Mouse (Mus musculus): ENCODE results near the gene Prkcq. TPM values are rescaled to one million over a fixed set of nuclear protein-coding genes. Genes with fewer than 3 reads are reported as not detected.

The Prkcq gene
- polyA plus RNA-seq, 1 experiment from 2014 or later: 20.1 TPM

DNA sequence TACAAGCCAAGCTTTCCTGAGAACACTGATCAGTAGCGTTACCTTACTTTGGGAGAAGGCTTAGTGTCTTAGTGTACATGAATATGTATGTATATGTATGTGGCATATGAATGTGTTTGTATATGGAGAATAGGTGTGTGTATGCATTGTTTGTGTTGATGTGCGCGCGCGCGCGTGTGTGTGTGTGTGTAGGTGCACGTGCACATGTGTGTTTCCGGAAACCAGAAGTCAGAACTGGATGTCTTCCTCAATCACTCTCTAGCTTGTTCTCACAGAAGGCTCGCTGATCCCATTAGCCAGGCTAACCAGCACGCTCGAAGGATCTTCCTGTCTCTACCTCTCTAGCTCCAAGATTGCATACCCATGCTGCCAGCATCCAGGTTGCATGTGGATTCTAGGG is 6.0 kb downstream of the Prkcq start:
- Histone ChIP-seq H3K36me3 (ENCODE audit: control insufficient read depth, insufficient read depth, low read length) (no peaks in the 10 kb centered on the region), H3K4me2 (ENCODE audit: low read length) (no peak overlapping the region), H3K27me3 (replicated peaks; ENCODE audit: control insufficient read depth, insufficient read depth, low read length) (no peaks in the 10 kb centered on the region; the same call in 1 of the 2 replicates), H3K9ac (ENCODE audit: low read depth, low read length) (no peak overlapping the region), H3K9me3 (ENCODE audit: control insufficient read depth, low read length) (no peaks in the 10 kb centered on the region), H3K27ac (ENCODE audit: low read depth, low read length) (no peak overlapping the region), H3K4me1 (ENCODE audit: control insufficient read depth, insufficient read depth, low read depth, low read length) (peaks cover 5% of the 10 kb centered on the region; the same call in 1 of the 2 replicates), H3K4me3 (ENCODE audit: low read length) (no peak overlapping the region)
- 93% methylated on average over 12 of the region's 12 CpGs for WGBS
- no peak for ATAC-seq

DNA sequence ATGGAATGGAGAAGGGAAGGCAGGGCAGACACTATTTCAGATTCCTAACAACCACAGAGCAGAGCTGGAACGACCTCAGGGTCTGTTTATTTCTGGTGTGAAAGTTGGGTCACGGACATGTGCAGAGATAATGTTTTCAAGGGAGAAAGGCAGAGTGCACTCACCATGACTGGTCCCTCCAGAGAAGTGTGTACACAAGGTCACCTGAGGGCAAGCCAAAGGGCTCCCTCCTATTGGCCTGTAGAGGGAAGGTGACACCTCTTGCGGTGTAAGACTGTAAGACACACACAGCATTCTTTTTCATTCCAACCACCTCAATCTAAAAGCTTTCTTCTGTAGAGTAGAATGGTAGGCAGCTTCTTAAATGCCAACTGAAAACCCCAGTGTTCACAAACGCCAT is 9.6 kb downstream of the Prkcq start:
- H3K4me2 ChIP-seq (ENCODE audit: low read length): no peak overlapping the region
- WGBS: 78% methylated on average over 4 of the region's 4 CpGs
- ATAC-seq: no peak
- H3K27ac ChIP-seq (ENCODE audit: low read depth, low read length): no peak overlapping the region
- H3K9me3 ChIP-seq (ENCODE audit: control insufficient read depth, low read length): no peaks in the 10 kb centered on the region
- H3K4me3 ChIP-seq (ENCODE audit: low read length): no peak overlapping the region
- H3K4me1 ChIP-seq (ENCODE audit: control insufficient read depth, insufficient read depth, low read depth, low read length): no peaks in the 10 kb centered on the region
- no peak overlapping the region for H3K9ac ChIP-seq (ENCODE audit: low read depth, low read length)
- no peaks in the 10 kb centered on the region for H3K27me3 ChIP-seq (replicated peaks; ENCODE audit: control insufficient read depth, insufficient read depth, low read length)
- no peaks in the 10 kb centered on the region for H3K36me3 ChIP-seq (ENCODE audit: control insufficient read depth, insufficient read depth, low read length)

DNA sequence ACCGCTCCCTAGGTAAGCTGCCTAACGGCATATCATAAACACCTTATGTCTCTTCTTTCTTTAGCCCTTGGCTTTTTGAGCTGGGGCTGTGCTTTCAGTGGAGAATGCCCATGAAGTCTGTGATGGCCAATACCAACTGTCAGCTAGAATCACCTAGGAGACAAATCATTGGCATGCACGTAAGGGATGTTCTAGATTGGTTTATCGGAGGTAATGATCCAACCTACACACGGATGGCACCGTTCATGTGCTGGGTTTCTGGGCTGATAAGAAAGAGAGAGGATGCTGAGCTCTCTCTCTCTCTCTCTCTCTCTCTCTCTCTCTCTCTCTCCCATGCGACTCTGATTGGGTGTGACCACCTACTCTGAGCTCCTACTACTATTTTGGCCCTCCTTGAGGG is 10.2 kb downstream of the Prkcq start:
- Histone ChIP-seq H3K27ac (ENCODE audit: low read depth, low read length) (no peak overlapping the region), H3K9ac (ENCODE audit: low read depth, low read length) (no peak overlapping the region), H3K4me2 (ENCODE audit: low read length) (no peak overlapping the region), H3K36me3 (ENCODE audit: control insufficient read depth, insufficient read depth, low read length) (no peaks in the 10 kb centered on the region), H3K27me3 (replicated peaks; ENCODE audit: control insufficient read depth, insufficient read depth, low read length) (no peaks in the 10 kb centered on the region), H3K4me1 (ENCODE audit: control insufficient read depth, insufficient read depth, low read depth, low read length) (no peaks in the 10 kb centered on the region), H3K4me3 (ENCODE audit: low read length) (no peak overlapping the region), H3K9me3 (ENCODE audit: control insufficient read depth, low read length) (no peaks in the 10 kb centered on the region)
- no peak for ATAC-seq
- 86% methylated on average over 7 of the region's 7 CpGs for WGBS

DNA sequence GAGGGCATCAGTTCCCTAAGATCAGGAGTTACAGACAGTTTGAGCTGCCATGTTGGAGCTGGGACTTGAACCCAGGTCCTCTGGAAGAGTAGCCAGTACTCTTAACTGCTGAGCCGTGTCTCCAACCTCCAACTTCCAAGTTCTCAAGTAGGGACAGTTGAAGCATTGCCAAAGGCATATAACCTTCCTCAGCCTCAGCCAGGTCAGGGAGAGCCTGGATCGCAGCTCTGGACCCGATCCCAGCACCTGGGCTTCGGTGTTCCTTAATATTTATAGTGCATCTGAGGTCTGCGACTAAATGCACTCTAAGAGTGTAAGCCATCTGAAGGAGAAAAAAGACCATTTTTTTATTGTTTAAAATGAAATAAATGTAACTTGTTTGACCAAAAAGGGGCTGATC is 12.1 kb downstream of the Prkcq start:
- Histone ChIP-seq H3K4me3 (ENCODE audit: low read length) (no peak overlapping the region), H3K4me2 (ENCODE audit: low read length) (no peak overlapping the region), H3K9ac (ENCODE audit: low read depth, low read length) (no peak overlapping the region), H3K36me3 (ENCODE audit: control insufficient read depth, insufficient read depth, low read length) (no peaks in the 10 kb centered on the region), H3K27me3 (replicated peaks; ENCODE audit: control insufficient read depth, insufficient read depth, low read length) (no peaks in the 10 kb centered on the region), H3K4me1 (ENCODE audit: control insufficient read depth, insufficient read depth, low read depth, low read length) (no peaks in the 10 kb centered on the region), H3K9me3 (ENCODE audit: control insufficient read depth, low read length) (no peaks in the 10 kb centered on the region), H3K27ac (ENCODE audit: low read depth, low read length) (no peak overlapping the region)
- ATAC-seq: no peak
- WGBS: 90% methylated on average over 5 of the region's 5 CpGs

GRCm38 (mm10) chr2:11186586-11186985 is 14.7 kb downstream of the Prkcq start:
- H3K36me3 ChIP-seq (ENCODE audit: control insufficient read depth, insufficient read depth, low read length): no peaks in the 10 kb centered on the region
- 95% methylated on average over 3 of the region's 3 CpGs for WGBS
- no peak for ATAC-seq

DNA sequence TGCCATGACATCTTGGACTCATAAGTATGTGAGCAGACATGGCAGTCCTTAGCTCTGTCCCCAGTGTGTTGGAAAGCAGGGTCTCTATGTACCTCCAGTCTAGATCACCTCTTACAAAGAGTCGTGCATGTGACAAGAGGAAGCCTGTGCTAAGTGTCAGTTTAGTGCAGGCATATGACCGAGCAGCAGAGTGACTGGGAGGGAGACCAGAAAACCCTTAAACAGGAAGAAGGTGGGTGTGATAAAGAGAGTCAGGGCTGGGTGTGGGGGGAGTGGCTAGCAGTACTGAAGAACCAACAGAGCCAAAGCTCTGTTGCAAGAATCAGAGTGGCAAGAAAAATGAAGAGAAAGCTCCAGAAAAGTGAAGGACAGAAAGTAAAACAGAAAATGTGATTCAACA is 15.3 kb downstream of the Prkcq start:
- Histone ChIP-seq H3K9me3 (ENCODE audit: control insufficient read depth, low read length) (no peaks in the 10 kb centered on the region), H3K27ac (ENCODE audit: low read depth, low read length) (no peak overlapping the region), H3K36me3 (ENCODE audit: control insufficient read depth, insufficient read depth, low read length) (no peaks in the 10 kb centered on the region), H3K4me1 (ENCODE audit: control insufficient read depth, insufficient read depth, low read depth, low read length) (no peaks in the 10 kb centered on the region), H3K9ac (ENCODE audit: low read depth, low read length) (no peak overlapping the region), H3K4me3 (ENCODE audit: low read length) (no peak overlapping the region), H3K27me3 (replicated peaks; ENCODE audit: control insufficient read depth, insufficient read depth, low read length) (no peaks in the 10 kb centered on the region), H3K4me2 (ENCODE audit: low read length) (no peak overlapping the region)
- WGBS: 74% methylated on average over 2 of the region's 2 CpGs
- ATAC-seq: no peak

More at GRCm38 (mm10) chr2:11186586-11186985, 14.7 kb downstream of the Prkcq start:
- Histone ChIP-seq H3K4me3 (ENCODE audit: low read length) (no peak overlapping the region), H3K4me1 (ENCODE audit: control insufficient read depth, insufficient read depth, low read depth, low read length) (no peaks in the 10 kb centered on the region), H3K27ac (ENCODE audit: low read depth, low read length) (no peak overlapping the region), H3K4me2 (ENCODE audit: low read length) (no peak overlapping the region), H3K9me3 (ENCODE audit: control insufficient read depth, low read length) (no peaks in the 10 kb centered on the region), H3K9ac (ENCODE audit: low read depth, low read length) (no peak overlapping the region), H3K27me3 (replicated peaks; ENCODE audit: control insufficient read depth, insufficient read depth, low read length) (no peaks in the 10 kb centered on the region)

- no peak overlapping the region for H3K9ac ChIP-seq (ENCODE audit: low read depth, low read length)
- 76% methylated on average over 1 of the region's 1 CpGs for WGBS
- ATAC-seq: no peak
These were observed 16.4 kb downstream of the Prkcq start for GRCm38 (mm10) chr2:11188279-11188678.

GRCm38 (mm10) chr2:11189150-11189767 is 17.4 kb downstream of the Prkcq start:
- WGBS: 87% methylated on average over 4 of the region's 4 CpGs
- H3K9me3 ChIP-seq (ENCODE audit: control insufficient read depth, low read length): no peaks in the 10 kb centered on the region
- no peaks in the 10 kb centered on the region for H3K27me3 ChIP-seq (replicated peaks; ENCODE audit: control insufficient read depth, insufficient read depth, low read length)
- no peak for ATAC-seq
- no peaks in the 10 kb centered on the region for H3K36me3 ChIP-seq (ENCODE audit: control insufficient read depth, insufficient read depth, low read length)
- no peak overlapping the region for H3K9ac ChIP-seq (ENCODE audit: low read depth, low read length)
- no peak overlapping the region for H3K4me2 ChIP-seq (ENCODE audit: low read length)
- no peak overlapping the region for H3K4me3 ChIP-seq (ENCODE audit: low read length)
- H3K27ac ChIP-seq (ENCODE audit: low read depth, low read length): no peak overlapping the region
- no peaks in the 10 kb centered on the region for H3K4me1 ChIP-seq (ENCODE audit: control insufficient read depth, insufficient read depth, low read depth, low read length)

More at GRCm38 (mm10) chr2:11188279-11188678, 16.4 kb downstream of the Prkcq start:
- Histone ChIP-seq H3K36me3 (ENCODE audit: control insufficient read depth, insufficient read depth, low read length) (no peaks in the 10 kb centered on the region), H3K27me3 (replicated peaks; ENCODE audit: control insufficient read depth, insufficient read depth, low read length) (no peaks in the 10 kb centered on the region), H3K27ac (ENCODE audit: low read depth, low read length) (no peak overlapping the region), H3K4me3 (ENCODE audit: low read length) (no peak overlapping the region), H3K9me3 (ENCODE audit: control insufficient read depth, low read length) (no peaks in the 10 kb centered on the region), H3K4me2 (ENCODE audit: low read length) (no peak overlapping the region), H3K4me1 (ENCODE audit: control insufficient read depth, insufficient read depth, low read depth, low read length) (no peaks in the 10 kb centered on the region)

DNA sequence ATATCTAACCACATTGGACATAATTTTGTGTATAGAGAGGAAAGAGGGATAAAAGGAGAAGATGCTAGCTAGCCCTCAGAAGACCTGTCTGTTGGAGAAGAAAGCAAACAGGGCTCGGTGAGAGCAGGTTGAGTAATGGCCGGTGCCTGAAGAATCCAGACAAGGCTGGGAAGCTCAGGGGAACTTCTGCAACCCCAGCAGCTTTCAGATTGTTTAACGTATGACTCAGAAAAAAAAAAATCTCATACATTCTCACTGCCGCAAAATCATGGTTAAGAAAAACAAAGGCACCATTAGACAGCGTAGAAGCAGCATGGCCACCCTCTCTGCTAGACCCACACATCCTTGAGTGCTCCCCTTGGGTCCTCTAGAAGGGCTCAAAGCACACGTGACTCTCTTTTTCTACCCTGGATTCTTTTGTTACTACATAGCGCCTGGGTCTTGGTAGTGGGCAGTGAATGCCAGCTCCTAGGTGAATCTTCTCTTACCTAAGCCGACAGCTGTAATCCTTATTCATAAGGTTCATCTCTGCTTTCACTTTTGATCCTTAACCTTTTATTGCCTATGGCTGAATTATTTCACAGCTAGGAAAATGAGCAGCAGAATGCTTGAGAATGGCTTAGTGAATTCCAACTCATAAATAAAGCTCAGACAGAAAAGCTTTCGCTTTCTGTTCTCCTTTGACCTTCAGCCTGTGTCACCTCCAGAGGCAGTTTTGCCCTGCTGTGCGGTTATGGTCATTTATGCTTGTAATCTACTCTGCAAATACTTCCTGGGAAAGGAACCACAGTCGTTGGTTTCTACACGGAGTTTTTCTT is 20.6 kb downstream of the Prkcq start:
- WGBS: 74% methylated on average over 12 of the region's 12 CpGs
- H3K27ac ChIP-seq (ENCODE audit: low read depth, low read length): no peak overlapping the region
- no peak for ATAC-seq
- no peak overlapping the region for H3K4me3 ChIP-seq (ENCODE audit: low read length)
- H3K4me2 ChIP-seq (ENCODE audit: low read length): no peak overlapping the region
- no peaks in the 10 kb centered on the region for H3K36me3 ChIP-seq (ENCODE audit: control insufficient read depth, insufficient read depth, low read length)
- no peaks in the 10 kb centered on the region for H3K4me1 ChIP-seq (ENCODE audit: control insufficient read depth, insufficient read depth, low read depth, low read length)
- no peaks in the 10 kb centered on the region for H3K27me3 ChIP-seq (replicated peaks; ENCODE audit: control insufficient read depth, insufficient read depth, low read length)
- no peak overlapping the region for H3K9ac ChIP-seq (ENCODE audit: low read depth, low read length)
- H3K9me3 ChIP-seq (ENCODE audit: control insufficient read depth, low read length): no peaks in the 10 kb centered on the region

Measured in hindbrain, embryonic 16.5 days (tissue).